Mouse (Mus musculus) spleen, adult 12 weeks (tissue): Measurements from ENCODE around the gene Cyp2f2.

Source experiments
- DNase-seq: peaks from one replicate; pipeline ENCODE4 v3.0.0; 2022; ENCODE audit warnings: low spot score

Gene Cyp2f2

GRCm38 (mm10) chr7:27156005-27156404 lies 36.3 kb downstream of the Cyp2f2 start:
- DNase-seq = no peak

- DNase-seq = no peak
Measured at GRCm38 (mm10) chr7:27158171-27158570, 38.5 kb downstream of the Cyp2f2 start.

- DNase-seq = no peak
Measured at GRCm38 (mm10) chr7:27159256-27159655, 39.5 kb downstream of the Cyp2f2 start.

- DNase-seq = peak; percentile 71
Measured at GRCm38 (mm10) chr7:27159882-27160281, 40.2 kb downstream of the Cyp2f2 start.

- DNase-seq = no peak
Measured at GRCm38 (mm10) chr7:27160921-27161320, 41.2 kb downstream of the Cyp2f2 start.

- no peak for DNase-seq
Measured at GRCm38 (mm10) chr7:27161744-27162143, 42.0 kb downstream of the Cyp2f2 start.

- DNase-seq = no peak
Measured at GRCm38 (mm10) chr7:27162780-27163449, 43.2 kb downstream of the Cyp2f2 start.

- no peak for DNase-seq
Measured at GRCm38 (mm10) chr7:27163450-27163805, 43.7 kb downstream of the Cyp2f2 start.

GRCm38 (mm10) chr7:27164112-27164947 lies 44.6 kb downstream of the Cyp2f2 start:
- no peak for DNase-seq

- DNase-seq = no peak
Measured at GRCm38 (mm10) chr7:27165007-27165655, 45.4 kb downstream of the Cyp2f2 start.

- DNase-seq = no peak
Measured at GRCm38 (mm10) chr7:27165696-27166095, 46.0 kb downstream of the Cyp2f2 start.

- peak; percentile 78 for DNase-seq
Measured at GRCm38 (mm10) chr7:27166229-27166613, 46.5 kb downstream of the Cyp2f2 start.

- DNase-seq = peak; percentile 89
Measured at GRCm38 (mm10) chr7:27166614-27167474, 47.1 kb downstream of the Cyp2f2 start, which contains the start of gene Egln2. TSS of gene Egln2 (minus strand) at chr7:27166802.

GRCm38 (mm10) chr7:27167475-27168094 lies 47.9 kb downstream of the Cyp2f2 start:
- no peak for DNase-seq

- DNase-seq = no peak
Measured at GRCm38 (mm10) chr7:27168371-27168770, 48.7 kb downstream of the Cyp2f2 start.

GRCm38 (mm10) chr7:27170981-27171380 lies 51.3 kb downstream of the Cyp2f2 start:
- DNase-seq = no peak

- DNase-seq = no peak
Measured at GRCm38 (mm10) chr7:27174496-27174895, 54.8 kb downstream of the Cyp2f2 start.

GRCm38 (mm10) chr7:27174896-27175295 lies 55.2 kb downstream of the Cyp2f2 start:
- no peak for DNase-seq

- DNase-seq = no peak
Measured at GRCm38 (mm10) chr7:27177942-27178323, 58.2 kb downstream of the Cyp2f2 start.

GRCm38 (mm10) chr7:27178324-27179216 lies 58.9 kb downstream of the Cyp2f2 start, which contains the start of gene Rab4b:
TSS of gene Rab4b (minus strand) at chr7:27178896.
- DNase-seq = peak; percentile 98
